ENCODE assay signal across 10 mouse cellular contexts in genomic region chr9:72880225-72880960, GRCm38 (mm10). TPM values are rescaled to one million over a fixed set of nuclear protein-coding genes. Genes with fewer than 3 reads are reported as not detected.
DNase-seq lines count a peak whose midpoint lies in the region; ATAC-seq and TF ChIP-seq lines count a peak whose summit lies in the region.
"Had no signal": no experiment of that assay in that cellular context is flagged by ENCODE, and none has a peak within 500 bp of the region (broad histone marks: within the 10 kb centered on the region; RNA-seq: fewer than 3 reads in every experiment).

No protein-coding gene starts in this region.

- H3K27me3 ChIP-seq in kidney, embryonic 14.5 days (ENCODE audit: control insufficient read depth, insufficient read depth, low read length), result no peaks in the 10 kb centered on the region
- H3K27me3 ChIP-seq in hindbrain, embryonic 12.5 days, result no peaks in the 10 kb centered on the region
- no peaks in the 10 kb centered on the region for H3K27me3 ChIP-seq in midbrain, embryonic 12.5 days
- no peaks in the 10 kb centered on the region for H3K27me3 ChIP-seq in thymus, adult 2 months (ENCODE audit: control insufficient read depth, insufficient read depth, low read length)
- H3K27me3 ChIP-seq in forebrain, embryonic 16.5 days (replicated peaks; ENCODE audit: control insufficient read depth, insufficient read depth, low read length), result peaks cover 2% of the 10 kb centered on the region; the same call in 1 of the 2 replicates

- peak overlapping the region; percentile 71; the same call in 1 of the 2 replicates for H3K27ac ChIP-seq in kidney, embryonic 14.5 days (ENCODE audit: low read depth, low read length)
- peak overlapping the region; percentile 35 for H3K27ac ChIP-seq in hindbrain, embryonic 12.5 days
- peak overlapping the region; percentile 70 for H3K27ac ChIP-seq in midbrain, embryonic 12.5 days (replicated peaks)
- no peak overlapping the region for H3K27ac ChIP-seq in thymus, adult 2 months (ENCODE audit: control insufficient read depth, insufficient read depth, low read length)
- no peak overlapping the region for H3K27ac ChIP-seq in forebrain, embryonic 16.5 days (ENCODE audit: low read length)

- no peak for TF ChIP-seq POLR2A in thymus, adult 2 months (IDR thresholded peaks at IDR 0.05; ENCODE audit: control insufficient read depth, extremely low read depth, insufficient read depth, low read length, poor library complexity)

- peaks cover 40% of the 10 kb centered on the region for H3K4me1 ChIP-seq in kidney, embryonic 14.5 days (ENCODE audit: control insufficient read depth, insufficient read depth, low read length)
- H3K4me1 ChIP-seq in hindbrain, embryonic 12.5 days, result peaks cover 45% of the 10 kb centered on the region
- H3K4me1 ChIP-seq in midbrain, embryonic 12.5 days, result peaks cover 43% of the 10 kb centered on the region
- no peaks in the 10 kb centered on the region for H3K4me1 ChIP-seq in thymus, adult 2 months (replicated peaks; ENCODE audit: control insufficient read depth, insufficient read depth, low read length)
- H3K4me1 ChIP-seq in forebrain, embryonic 16.5 days (replicated peaks; ENCODE audit: control insufficient read depth, insufficient read depth, low read length), result peaks cover 7% of the 10 kb centered on the region

- H3K9ac ChIP-seq in kidney, embryonic 14.5 days (ENCODE audit: low read depth, low read length), result no peak overlapping the region
- H3K9ac ChIP-seq in hindbrain, embryonic 12.5 days, result no peak overlapping the region
- peak overlapping the region; percentile 44; the same call in 1 of the 2 replicates for H3K9ac ChIP-seq in midbrain, embryonic 12.5 days (replicated peaks)
- no peak overlapping the region for H3K9ac ChIP-seq in forebrain, embryonic 16.5 days (replicated peaks; ENCODE audit: low read depth, low read length)

- ATAC-seq in kidney, embryonic 14.5 days (ENCODE audit: low FRiP score, low TSS enrichment), result peak; percentile 36; the same call in 1 of the 2 replicates
- peak; percentile 38; the same call in 1 of the 2 replicates for ATAC-seq in hindbrain, embryonic 12.5 days (ENCODE audit: low FRiP score)
- ATAC-seq in midbrain, embryonic 12.5 days (ENCODE audit: low FRiP score, low read depth), result peak; percentile 55; the same call in 1 of the 2 replicates
- ATAC-seq in forebrain, embryonic 16.5 days, result no peak
- ATAC-seq: inflammation-experienced regulatory T-cells, adult 6 months had no signal

- TF ChIP-seq CTCF in thymus, adult 2 months (IDR thresholded peaks at IDR 0.05; ENCODE audit: borderline replicate concordance, control insufficient read depth, extremely low read depth, insufficient read depth, low read length, poor library complexity), result no peak

- 27% methylated on average over 16 of the region's 16 CpGs for WGBS in kidney, embryonic 14.5 days
- 14% methylated on average over 16 of the region's 16 CpGs for WGBS in hindbrain, embryonic 12.5 days
- 11% methylated on average over 16 of the region's 16 CpGs for WGBS in midbrain, embryonic 12.5 days
- WGBS in thymus, adult 2 months, result 93% methylated on average over 16 of the region's 16 CpGs
- 24% methylated on average over 16 of the region's 16 CpGs for WGBS in forebrain, embryonic 16.5 days

- no peak for DNase-seq in kidney, adult 18-20 months
- DNase-seq in embryo, embryonic 11 days, result peak; percentile 86
- no peak for DNase-seq in thymus, adult 2 months
- no peak for DNase-seq in left cerebral cortex, adult 9 months (ENCODE audit: low spot score in 2 of 2)

- no peak overlapping the region for H3K4me3 ChIP-seq in kidney, embryonic 14.5 days (ENCODE audit: low read length)
- no peak overlapping the region for H3K4me3 ChIP-seq in hindbrain, embryonic 12.5 days
- no peak overlapping the region for H3K4me3 ChIP-seq in midbrain, embryonic 12.5 days
- no peak overlapping the region for H3K4me3 ChIP-seq in thymus, adult 2 months (ENCODE audit: control insufficient read depth, insufficient read depth, low read length)
- H3K4me3 ChIP-seq in forebrain, embryonic 16.5 days (replicated peaks; ENCODE audit: low read length), result no peak overlapping the region
- H3K4me3 ChIP-seq: myocyte had no signal

- no peak overlapping the region for H3K4me2 ChIP-seq in kidney, embryonic 14.5 days (replicated peaks; ENCODE audit: low read depth, low read length)
- H3K4me2 ChIP-seq in hindbrain, embryonic 12.5 days (replicated peaks), result no peak overlapping the region
- H3K4me2 ChIP-seq in midbrain, embryonic 12.5 days (replicated peaks), result no peak overlapping the region; the same call in 1 of the 2 replicates
- H3K4me2 ChIP-seq in forebrain, embryonic 16.5 days (ENCODE audit: low read length), result no peak overlapping the region

- no peaks in the 10 kb centered on the region for H3K36me3 ChIP-seq in kidney, embryonic 14.5 days (ENCODE audit: control insufficient read depth, insufficient read depth, low read length)
- H3K36me3 ChIP-seq in hindbrain, embryonic 12.5 days, result no peaks in the 10 kb centered on the region
- no peaks in the 10 kb centered on the region for H3K36me3 ChIP-seq in midbrain, embryonic 12.5 days
- no peaks in the 10 kb centered on the region for H3K36me3 ChIP-seq in thymus, adult 2 months (ENCODE audit: control insufficient read depth, insufficient read depth, low read length)
- H3K36me3 ChIP-seq in forebrain, embryonic 16.5 days (ENCODE audit: control insufficient read depth, insufficient read depth), result no peaks in the 10 kb centered on the region

- H3K9me3 ChIP-seq in kidney, embryonic 14.5 days (ENCODE audit: control insufficient read depth, low read length), result no peaks in the 10 kb centered on the region
- no peaks in the 10 kb centered on the region for H3K9me3 ChIP-seq in hindbrain, embryonic 12.5 days (replicated peaks)
- no peaks in the 10 kb centered on the region for H3K9me3 ChIP-seq in midbrain, embryonic 12.5 days
- no peaks in the 10 kb centered on the region for H3K9me3 ChIP-seq in forebrain, embryonic 16.5 days (ENCODE audit: control insufficient read depth, low read length)

RNA-seq across cellular contexts. Expression of gene Pygo1, which starts 45.1 kb away (rescaled TPM):
- polyA plus RNA-seq in kidney, embryonic 14.5 days (2014; fragmentation: Nextera tagmentation; extraction: Ambion mirVana), result 5.4 and 7.2 TPM in 2 replicates
- 14.2 and 15.0 TPM in 2 replicates for polyA plus RNA-seq in hindbrain, embryonic 12.5 days (2016; fragmentation: Nextera tagmentation; extraction: Ambion mirVana)
- polyA plus RNA-seq in midbrain, embryonic 12.5 days (2016; fragmentation: Nextera tagmentation; extraction: Ambion mirVana), result 11.4 and 13.7 TPM in 2 replicates
- 0.27 and 0.38 TPM in 2 replicates for polyA plus RNA-seq in thymus, adult 2 months (2012; rRNA removed)
- polyA plus RNA-seq in forebrain, embryonic 16.5 days (2015; fragmentation: Nextera tagmentation; extraction: Ambion mirVana), result 14.3 and 15.1 TPM in 2 replicates
- polyA plus RNA-seq: inflammation-experienced regulatory T-cells, adult 6 months had no signal

Comparison
In these comparisons a context has a peak if more than half of its experiments do, and no peak if none do; other contexts are left out.
1. H3K27ac ChIP-seq: peak in kidney, embryonic 14.5 days (single experiment), hindbrain, embryonic 12.5 days (single experiment) and midbrain, embryonic 12.5 days (single experiment); none in thymus, adult 2 months (single experiment) and forebrain, embryonic 16.5 days (single experiment).